Mouse (Mus musculus) CH12.LX (cell line): ENCODE data around the gene Acsm3. TPM values are rescaled to one million over a fixed set of nuclear protein-coding genes. Genes with fewer than 3 reads are reported as not detected.

Experiments used
- DNase-seq: peaks from one replicate; pipeline ENCODE4 v3.0.0-alpha.2; 2013; ENCODE audit errors: extremely low read depth
- H3K27ac ChIP-seq: 2 replicates; pipeline ENCODE4 v1.5.1; 2012; ENCODE audit warnings: low read depth, mild to moderate bottlenecking, control low read depth, moderate library complexity; ENCODE audit not compliant: insufficient read depth
- H3K27me3 ChIP-seq: replicated peaks from 2 replicates; pipeline ENCODE3; 2012; ENCODE audit warnings: inconsistent platforms
- H3K36me3 ChIP-seq, 2 experiments: replicated peaks in 1 of 2; 2 replicates each; pipeline versions ENCODE3 to v1.6.1; 2012; ENCODE audit warnings: inconsistent platforms in 1 of 2, low read length in 1 of 2, mild to moderate bottlenecking in 1 of 2, mixed read lengths in 1 of 2, moderate library complexity in 1 of 2; ENCODE audit not compliant: control insufficient read depth in 1 of 2, insufficient read depth in 1 of 2
- H3K4me1 ChIP-seq, 2 experiments: 2 replicates each; pipeline ENCODE4 v1.6.1; 2012; ENCODE audit warnings: inconsistent platforms in 1 of 2, moderate library complexity in 1 of 2; ENCODE audit not compliant: insufficient read depth in 2 of 2, control insufficient read depth in 1 of 2
- H3K4me2 ChIP-seq: 2 replicates; pipeline ENCODE4 v1.6.1; 2012; ENCODE audit warnings: low read depth, mild to moderate bottlenecking, control low read depth; ENCODE audit not compliant: poor library complexity, insufficient read depth, severe bottlenecking
- H3K4me3 ChIP-seq, 3 experiments: fragments of 150-350 bp in 1 of 3; sonication (generic) in 1 of 3; replicated peaks in 1 of 3; 2 replicates each; pipeline versions ENCODE3 to v1.5.1; 2011 to 2012; ENCODE audit warnings: low read depth in 2 of 3, low read length in 2 of 3, mild to moderate bottlenecking in 2 of 3, moderate library complexity in 2 of 3, control low read depth in 1 of 3, improper control_type of control experiment in 1 of 3, inconsistent platforms in 1 of 3, mixed read lengths in 1 of 3; ENCODE audit not compliant: poor library complexity in 1 of 3
- H3K79me2 ChIP-seq: replicated peaks from 2 replicates; pipeline ENCODE4 v1.6.1; 2012; ENCODE audit warnings: mild to moderate bottlenecking, moderate library complexity; ENCODE audit not compliant: control insufficient read depth, poor library complexity, insufficient read depth, severe bottlenecking; ENCODE audit errors: extremely low read depth
- H3K9ac ChIP-seq: 2 replicates; pipeline ENCODE4 v1.6.1; 2012; ENCODE audit warnings: low read depth, mild to moderate bottlenecking, control low read depth, moderate library complexity; ENCODE audit not compliant: insufficient read depth
- H3K9me3 ChIP-seq: replicated peaks from 2 replicates; pipeline ENCODE3; 2012; ENCODE audit warnings: low read length, inconsistent platforms, mixed read lengths
- ELF1 ChIP-seq: IDR thresholded peaks from 2 replicates; pipeline ENCODE4 v1.6.1; 2014; ENCODE audit warnings: low read depth, mild to moderate bottlenecking, inconsistent platforms, low read length, improper control_type of control experiment
- ETS1 ChIP-seq: conservative IDR thresholded peaks from 2 replicates; pipeline ENCODE4 v1.6.1; 2012; ENCODE audit warnings: low read depth, mild to moderate bottlenecking, inconsistent platforms, low read length, improper control_type of control experiment, moderate library complexity
- HCFC1 ChIP-seq: IDR thresholded peaks from 2 replicates; pipeline ENCODE4 v1.6.1; 2012; ENCODE audit warnings: low read depth, mild to moderate bottlenecking, inconsistent platforms, low read length, improper control_type of control experiment
- MAZ ChIP-seq: IDR thresholded peaks from 2 replicates; pipeline ENCODE4 v1.6.1; 2012; ENCODE audit warnings: low read depth, mild to moderate bottlenecking, inconsistent platforms, low read length, improper control_type of control experiment, moderate library complexity
- POLR2AphosphoS2 ChIP-seq: IDR thresholded peaks from 2 replicates; pipeline ENCODE4 v1.6.1; 2011; ENCODE audit warnings: low read depth, low read length, improper control_type of control experiment
- RCOR1 ChIP-seq: conservative IDR thresholded peaks from 2 replicates; pipeline ENCODE4 v1.6.1; 2012; ENCODE audit warnings: low read depth, mild to moderate bottlenecking, inconsistent platforms, low read length, improper control_type of control experiment
- SMC3 ChIP-seq: IDR thresholded peaks from 2 replicates; pipeline ENCODE4 v1.6.1; 2011; ENCODE audit warnings: low read depth, low read length, improper control_type of control experiment
- TCF12 ChIP-seq: IDR thresholded peaks from 2 replicates; pipeline ENCODE4 v1.6.1; 2014; ENCODE audit warnings: low read depth, mild to moderate bottlenecking, inconsistent platforms, low read length, improper control_type of control experiment
- UBTF ChIP-seq: IDR thresholded peaks from 2 replicates; pipeline ENCODE4 v1.6.1; 2012; ENCODE audit warnings: low read depth, mild to moderate bottlenecking, inconsistent platforms, low read length, improper control_type of control experiment, moderate library complexity
- ZC3H11A ChIP-seq: IDR thresholded peaks from 2 replicates; pipeline ENCODE4 v1.6.1; 2012; ENCODE audit warnings: low read depth, mild to moderate bottlenecking, inconsistent platforms, low read length, improper control_type of control experiment
- ZNF384 ChIP-seq: IDR thresholded peaks from 2 replicates; pipeline ENCODE4 v1.6.1; 2012; ENCODE audit warnings: low read depth, low read length, improper control_type of control experiment, inconsistent platforms
- dilution Hi-C: fragments of 300-500 bp; cut with MboI; formaldehyde crosslinking; loops from 2 replicates; pipeline ENCODE4 v1.14.3; 2020; ENCODE audit warnings: low sequenced_read_pairs; ENCODE audit not compliant: extremely low pct_unique_long_range_greater_than_20kb, extremely low pct_ligation_motif_present
- in situ Hi-C: fragments of 300-500 bp; cut with MboI; formaldehyde crosslinking; loops from 3 replicates; pipeline ENCODE4 v1.14.3; 2019; ENCODE audit warnings: low sequenced_read_pairs, low pct_ligation_motif_present, low pct_unique_long_range_greater_than_20kb, mixed read lengths
- polyA plus RNA-seq: library from polyadenylated mRNA; unstranded; fragments of >175 nt; gene quantifications from 2 replicates; pipeline ENCODE4 v1.2.1, GENCODE M21; 2012; ENCODE audit warnings: low read depth; ENCODE audit not compliant: insufficient read length
- total RNA-seq, 2 experiments: library from RNA; depleted of rRNA; stranded (reverse); fragments of 300-350 nt in 1 of 2; fragments of >200 nt in 1 of 2; gene quantifications; 2 replicates each; pipeline ENCODE4 v1.2.3; 2012 to 2014

The Acsm3 gene
- total and polyA plus RNA-seq, 3 experiments = 0.17 to 0.69 TPM; not detected in 1

GRCm38 (mm10) chr7:119808723-119809122, 48.0 kb downstream of the Acsm3 start:
- dilution Hi-C loops = no loop called here

GRCm38 (mm10) chr7:119835371-119835770, 74.6 kb downstream of the Acsm3 start:
- no peak for DNase-seq
- no peak overlapping the region for H3K4me3 ChIP-seq
- in situ Hi-C loops = no loop called here
- H3K36me3 ChIP-seq = peaks cover 2 to 26% of the 10 kb centered on the region in 2 experiments
- no peaks in the 10 kb centered on the region for H3K79me2 ChIP-seq
- peaks cover 0 to 5% of the 10 kb centered on the region in 2 experiments; a peak in 1 of 4 replicates for H3K4me1 ChIP-seq
- H3K9ac ChIP-seq = no peak overlapping the region
- H3K4me2 ChIP-seq = no peak overlapping the region
- TF ChIP-seq TCF12 (no peak), ZC3H11A (no peak), ZNF384 (no peak)
- H3K9me3 ChIP-seq = no peaks in the 10 kb centered on the region
- H3K27me3 ChIP-seq = no peaks in the 10 kb centered on the region
- dilution Hi-C loops = no loop called here
- H3K27ac ChIP-seq = no peak overlapping the region

More at GRCm38 (mm10) chr7:119808723-119809122, 48.0 kb downstream of the Acsm3 start:
- Histone ChIP-seq H3K36me3 (peaks cover 17 to 65% of the 10 kb centered on the region in 2 experiments), H3K4me2 (no peak overlapping the region), H3K27ac (no peak overlapping the region), H3K27me3 (no peaks in the 10 kb centered on the region), H3K4me3 (no peak overlapping the region), H3K9ac (no peak overlapping the region), H3K4me1 (no peaks in the 10 kb centered on the region), H3K9me3 (no peaks in the 10 kb centered on the region), H3K79me2 (no peaks in the 10 kb centered on the region)
- TF ChIP-seq MAZ (no peak), SMC3 (no peak), ELF1 (no peak), TCF12 (no peak), POLR2AphosphoS2 (no peak)
- DNase-seq = no peak
- in situ Hi-C loops = no loop called here

GRCm38 (mm10) chr7:119835996-119836777, 75.5 kb downstream of the Acsm3 start:
- TF ChIP-seq ETS1 (no peak), RCOR1 (no peak), HCFC1 (no peak), ZNF384 (no peak), UBTF (no peak)

More at GRCm38 (mm10) chr7:119835996-119836777, 75.5 kb downstream of the Acsm3 start:
- Histone ChIP-seq H3K4me2 (no peak overlapping the region), H3K27me3 (no peaks in the 10 kb centered on the region), H3K9me3 (no peaks in the 10 kb centered on the region), H3K36me3 (peaks cover 2 to 23% of the 10 kb centered on the region in 2 experiments), H3K4me1 (peaks cover 0 to 5% of the 10 kb centered on the region in 2 experiments; a peak in 1 of 4 replicates), H3K27ac (no peak overlapping the region), H3K4me3 (no peak overlapping the region), H3K79me2 (no peaks in the 10 kb centered on the region), H3K9ac (no peak overlapping the region)
- dilution Hi-C loops = no loop called here
- no peak for DNase-seq
- in situ Hi-C loops = no loop called here

Other genes with a start within 250 kb of the Acsm3 start
- not detected in 2 replicates for gene Acsm5, start 241.5 kb upstream of the Acsm3 start, total RNA-seq (2012; rRNA removed)
- gene Acsm5, start 241.5 kb upstream of the Acsm3 start, total RNA-seq (2014; rRNA removed) = not detected in 2 replicates
- not detected in 2 replicates for gene Acsm5, start 241.5 kb upstream of the Acsm3 start, polyA plus RNA-seq
- not detected in 2 replicates for gene Pdilt, start 237.4 kb upstream of the Acsm3 start, total RNA-seq (2012; rRNA removed)
- not detected in 2 replicates for gene Pdilt, start 237.4 kb upstream of the Acsm3 start, total RNA-seq (2014; rRNA removed)
- 0.19 TPM in 1 of 2 replicates, not detected in the other for gene Pdilt, start 237.4 kb upstream of the Acsm3 start, polyA plus RNA-seq
- not detected in 2 replicates for gene Acsm2, start 206.6 kb upstream of the Acsm3 start, total RNA-seq (2012; rRNA removed)
- not detected in 2 replicates for gene Acsm2, start 206.6 kb upstream of the Acsm3 start, total RNA-seq (2014; rRNA removed)
- not detected in 2 replicates for gene Acsm2, start 206.6 kb upstream of the Acsm3 start, polyA plus RNA-seq
- not detected in 2 replicates for gene Acsm1, start 153.9 kb upstream of the Acsm3 start, total RNA-seq (2012; rRNA removed)
- not detected in 2 replicates for gene Acsm1, start 153.9 kb upstream of the Acsm3 start, total RNA-seq (2014; rRNA removed)
- not detected in 2 replicates for gene Acsm1, start 153.9 kb upstream of the Acsm3 start, polyA plus RNA-seq
- not detected in 2 replicates for gene Acsm4, start 70.9 kb upstream of the Acsm3 start, total RNA-seq (2012; rRNA removed)
- gene Acsm4, start 70.9 kb upstream of the Acsm3 start, total RNA-seq (2014; rRNA removed) = not detected in 2 replicates
- gene Acsm4, start 70.9 kb upstream of the Acsm3 start, polyA plus RNA-seq = not detected in 2 replicates
- 49.3 and 62.3 TPM in 2 replicates for gene Thumpd1, start 40.1 kb upstream of the Acsm3 start, total RNA-seq (2012; rRNA removed)
- gene Thumpd1, start 40.1 kb upstream of the Acsm3 start, total RNA-seq (2014; rRNA removed) = 105 and 115 TPM in 2 replicates
- 102 and 120 TPM in 2 replicates for gene Thumpd1, start 40.1 kb upstream of the Acsm3 start, polyA plus RNA-seq
- 11.5 and 12.0 TPM in 2 replicates for gene Rexo5, start 33.1 kb downstream of the Acsm3 start, total RNA-seq (2012; rRNA removed)
- 11.0 and 14.8 TPM in 2 replicates for gene Rexo5, start 33.1 kb downstream of the Acsm3 start, total RNA-seq (2014; rRNA removed)
- 13.4 and 15.5 TPM in 2 replicates for gene Rexo5, start 33.1 kb downstream of the Acsm3 start, polyA plus RNA-seq
- gene Eri2, start 33.1 kb downstream of the Acsm3 start, total RNA-seq (2012; rRNA removed) = 9.8 and 10.2 TPM in 2 replicates
- gene Eri2, start 33.1 kb downstream of the Acsm3 start, total RNA-seq (2014; rRNA removed) = 14.4 and 15.4 TPM in 2 replicates
- gene Eri2, start 33.1 kb downstream of the Acsm3 start, polyA plus RNA-seq = 10.9 and 13.6 TPM in 2 replicates
- gene Lyrm1, start 134.9 kb downstream of the Acsm3 start, total RNA-seq (2012; rRNA removed) = 4.6 and 5.5 TPM in 2 replicates
- gene Lyrm1, start 134.9 kb downstream of the Acsm3 start, total RNA-seq (2014; rRNA removed) = 10.3 and 10.9 TPM in 2 replicates
- 3.7 and 7.9 TPM in 2 replicates for gene Lyrm1, start 134.9 kb downstream of the Acsm3 start, polyA plus RNA-seq
- gene Dcun1d3, start 135.4 kb downstream of the Acsm3 start, total RNA-seq (2012; rRNA removed) = 2.6 and 4.2 TPM in 2 replicates
- gene Dcun1d3, start 135.4 kb downstream of the Acsm3 start, total RNA-seq (2014; rRNA removed) = 5.2 and 5.9 TPM in 2 replicates
- gene Dcun1d3, start 135.4 kb downstream of the Acsm3 start, polyA plus RNA-seq = 2.4 and 3.2 TPM in 2 replicates